Mouse (Mus musculus) v-Abl transformed pro-B cells (cell line): ENCODE measurements around the gene Asb3.
"Not testable (repeated sequence)": the region's sequence is repeated elsewhere in the genome, so short reads cannot be mapped to it uniquely, and the experiment has no call there.

ENCODE experiments used
- in situ Hi-C, 2 experiments: fragments of 400-800 bp; cut with MboI; formaldehyde crosslinking; loops; one replicate each; pipeline ENCODE4 v1.15.1; 2025; ENCODE audit not compliant: unreplicated experiment in 2 of 2

Gene Asb3

GRCm38 (mm10) chr11:30998199-30998598, 113.0 kb downstream of the Asb3 start:
- in situ Hi-C loops = loop anchor here (25.0 kb wide), 2 partner anchors 664 to 1461 kb away; partner anchors contain the start of genes Bod1 (in 1 of the 2), Clhc1 (in 1 of the 2), Mtif2 (in 1 of the 2) and Rps27a (in 1 of the 2)

DNA sequence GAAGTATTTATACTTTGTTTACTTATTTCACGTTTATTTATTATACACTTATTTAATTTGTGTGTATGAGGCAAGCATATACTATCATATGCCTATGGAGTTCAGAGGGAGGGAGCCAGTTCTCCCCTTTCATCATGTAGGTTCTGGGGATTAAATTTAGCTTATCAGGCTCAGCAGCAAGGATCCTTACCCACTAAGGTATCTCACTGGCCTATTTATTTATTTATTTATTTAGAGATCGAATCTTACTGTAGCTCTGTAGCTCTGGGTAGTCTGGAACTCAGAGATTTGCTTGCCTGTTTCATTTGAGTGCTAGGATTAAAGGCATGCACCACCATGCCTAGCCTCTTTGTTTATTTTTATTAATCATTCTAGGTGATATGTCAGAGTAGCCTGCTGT, 113.5 kb downstream of the Asb3 start:
- in situ Hi-C loops = loop anchor here (25.0 kb wide), 2 partner anchors 664 to 1461 kb away; partner anchors contain the start of genes Bod1 (in 1 of the 2), Clhc1 (in 1 of the 2), Mtif2 (in 1 of the 2) and Rps27a (in 1 of the 2)

DNA sequence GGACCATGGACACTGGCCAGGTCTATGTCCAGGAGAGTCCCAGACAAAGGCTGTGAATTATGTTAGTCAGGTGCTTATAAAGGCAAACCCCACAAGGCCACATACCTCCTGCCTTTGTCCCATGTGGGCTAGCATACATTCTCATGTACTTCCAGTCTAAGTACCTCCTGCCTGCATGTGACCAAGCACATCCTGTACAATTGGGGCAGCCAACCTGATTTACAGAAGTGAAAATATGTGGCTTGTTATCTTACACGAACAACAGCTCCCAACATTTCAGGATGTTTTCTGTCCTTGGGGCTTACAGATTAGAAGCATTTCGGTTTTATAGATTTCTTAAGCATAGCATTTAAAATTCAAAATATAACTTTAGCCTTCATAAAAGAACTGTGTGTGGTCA, 114.8 kb downstream of the Asb3 start:
- in situ Hi-C loops = no loop called here

DNA sequence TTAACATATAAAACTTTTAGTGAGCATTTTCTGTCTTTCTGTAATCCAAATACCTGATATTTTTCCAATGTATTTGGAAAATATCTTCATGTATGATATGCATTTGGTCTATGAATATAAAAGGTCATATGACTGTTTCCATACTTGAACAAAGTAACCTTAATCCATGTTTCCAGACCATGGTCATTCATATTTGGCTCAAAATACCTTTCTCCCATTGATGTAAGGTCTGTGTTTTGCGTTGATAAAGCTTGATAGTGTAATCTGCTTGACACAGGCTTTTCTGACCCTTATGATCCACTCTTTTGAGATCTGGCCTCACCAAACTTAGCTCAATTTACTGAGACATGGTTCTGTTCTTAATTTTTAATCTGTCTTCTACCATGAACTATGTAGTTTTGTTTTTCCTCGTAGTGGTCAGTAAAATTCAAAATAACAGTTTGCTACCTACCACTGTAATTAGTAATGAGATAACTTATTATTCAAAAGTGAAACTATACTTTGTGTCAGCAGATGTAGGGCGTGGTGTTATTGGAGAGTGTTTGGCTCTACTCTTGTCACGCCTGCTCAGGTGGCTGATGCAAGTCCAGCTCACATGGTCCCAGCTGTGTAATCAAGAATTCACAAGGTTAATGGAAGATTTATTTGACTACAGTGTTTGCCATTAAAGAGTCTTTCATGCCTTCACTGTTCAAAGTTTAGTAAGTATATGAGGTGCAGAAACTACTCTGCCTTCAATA, 116.1 kb downstream of the Asb3 start:
- in situ Hi-C loops = no loop called here

GRCm38 (mm10) chr11:31009668-31010067, 124.5 kb downstream of the Asb3 start:
- in situ Hi-C loops = not testable (repeated sequence)

DNA sequence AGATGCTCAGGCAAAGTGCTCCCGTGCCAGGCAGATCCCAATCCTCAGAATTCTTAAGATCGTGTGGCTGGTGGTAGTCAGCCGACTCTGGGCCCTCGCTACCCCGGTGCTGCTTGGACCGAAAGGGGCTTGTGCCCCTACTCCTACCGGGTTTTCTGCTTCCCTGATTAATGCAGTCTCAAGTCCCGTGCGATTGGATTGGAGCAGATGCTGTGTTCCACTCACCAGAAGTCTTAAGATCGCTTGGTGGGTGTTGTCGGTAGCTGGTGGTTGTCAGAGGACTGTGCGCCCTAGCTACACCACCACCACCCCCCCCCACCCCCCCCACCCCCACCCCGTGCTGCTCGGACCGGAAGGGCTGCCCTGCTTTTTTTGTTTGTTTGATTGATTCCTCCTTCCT, 132.2 kb downstream of the Asb3 start:
- in situ Hi-C loops = not testable (repeated sequence)

DNA sequence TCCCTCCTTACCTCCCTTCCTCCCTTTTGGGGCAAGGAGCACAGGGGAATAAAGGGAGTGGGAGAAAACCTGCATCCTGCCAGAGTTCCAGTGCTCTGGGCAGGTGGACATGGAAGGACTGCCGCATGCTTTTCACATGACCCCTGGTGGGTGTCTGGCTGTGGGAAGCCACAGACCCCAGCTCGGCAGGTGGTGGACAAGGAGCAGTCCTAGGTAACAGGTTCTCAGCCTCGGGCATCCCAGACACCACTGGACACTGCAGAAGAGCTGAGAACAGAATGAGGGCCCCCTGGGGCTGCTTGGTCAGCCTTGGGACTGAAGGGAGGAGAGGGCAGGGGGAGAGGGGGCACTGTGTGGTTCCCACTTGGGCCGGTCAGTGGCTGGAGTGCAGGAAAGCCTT, 149.7 kb downstream of the Asb3 start:
- in situ Hi-C loops = no loop called here

- in situ Hi-C loops = no loop called here
Observed at GRCm38 (mm10) chr11:31089973-31090372, 204.8 kb downstream of the Asb3 start.

- in situ Hi-C loops = no loop called here
Observed at GRCm38 (mm10) chr11:31090478-31090978, 205.3 kb downstream of the Asb3 start.

GRCm38 (mm10) chr11:31099519-31099918, 214.3 kb downstream of the Asb3 start:
- in situ Hi-C loops = not testable (repeated sequence)

GRCm38 (mm10) chr11:31102188-31102587, 217.0 kb downstream of the Asb3 start:
- in situ Hi-C loops = no loop called here

GRCm38 (mm10) chr11:31105364-31105763, 220.1 kb downstream of the Asb3 start:
- in situ Hi-C loops = no loop called here

DNA sequence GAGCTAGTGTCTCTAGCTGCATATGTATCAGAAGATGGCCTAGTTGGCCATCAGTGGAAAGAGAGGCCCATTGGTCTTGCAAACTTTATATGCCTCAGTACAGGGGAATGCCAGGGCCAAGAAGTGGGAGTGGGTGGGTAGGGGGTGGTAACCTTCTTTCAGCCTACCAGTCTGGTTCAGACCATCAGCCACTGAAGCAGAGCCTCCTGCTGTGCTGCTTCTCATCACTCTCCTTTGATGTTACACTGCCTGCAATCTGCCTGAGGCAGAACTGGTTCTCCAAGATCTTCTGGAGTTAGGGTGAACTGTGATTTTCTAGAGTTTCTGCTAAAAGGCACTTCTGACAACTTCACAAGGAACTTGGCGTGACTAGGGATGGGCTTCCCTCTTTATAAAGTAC, 241.7 kb downstream of the Asb3 start:
- in situ Hi-C loops = not testable (repeated sequence)

- in situ Hi-C loops = not testable (repeated sequence)
Observed at GRCm38 (mm10) chr11:31133726-31134125, 248.5 kb downstream of the Asb3 start.

DNA sequence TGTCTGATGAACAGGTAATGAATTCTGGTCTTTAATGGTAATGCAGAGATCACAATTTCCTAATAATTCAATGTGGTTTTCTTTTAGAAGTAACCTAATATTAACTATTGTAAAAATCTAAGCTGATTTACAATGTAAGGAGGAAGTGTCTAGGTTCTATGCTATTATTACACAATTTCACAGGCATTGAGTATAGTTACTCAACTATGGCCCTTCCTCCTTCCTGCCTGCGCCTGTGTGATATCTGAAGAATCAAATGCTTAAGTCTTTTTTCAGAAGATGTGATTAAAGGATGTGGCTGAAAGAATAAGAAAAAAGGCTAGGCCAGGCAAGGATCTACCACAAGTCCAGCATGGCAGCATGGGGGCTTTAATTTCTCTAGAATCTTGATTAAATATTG, 249.6 kb downstream of the Asb3 start:
- in situ Hi-C loops = not testable (repeated sequence)

DNA sequence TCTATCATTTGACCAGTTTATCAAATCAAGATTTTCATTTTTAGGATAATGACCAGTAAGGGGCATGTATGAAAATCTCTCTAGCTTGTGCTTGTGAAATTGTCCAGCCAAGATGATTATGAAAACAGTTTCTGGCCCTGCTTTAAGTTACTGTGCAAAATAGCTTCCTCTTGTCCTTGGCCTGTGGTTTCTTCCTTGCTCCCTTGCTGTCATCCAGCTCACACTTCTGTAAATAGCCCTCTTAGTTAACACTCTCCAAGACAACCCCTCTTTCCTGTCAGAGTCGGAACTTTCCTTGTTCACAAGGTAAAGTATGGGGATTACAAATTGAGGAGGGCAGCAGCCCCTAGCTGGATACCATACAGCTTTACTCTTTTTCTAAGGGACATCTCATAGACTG, 253.2 kb downstream of the Asb3 start:
- in situ Hi-C loops = not testable (repeated sequence)
